Mouse (Mus musculus) midbrain, embryonic 11.5 days (tissue): Measurements from ENCODE around the gene Dffb. TPM values are rescaled to one million over a fixed set of nuclear protein-coding genes. Genes with fewer than 3 reads are reported as not detected.
A peak's percentile ranks its signal among the peaks of the same experiment; 100 is the strongest.
"Not testable (repeated sequence)": the region's sequence is repeated elsewhere in the genome, so short reads cannot be mapped to it uniquely, and the experiment has no call there.

Experiments used
- ATAC-seq: fragments of 200-750 bp; cut with Nextera tagmentation; 2 replicates; pipeline ENCODE4 v1.8.0; 2017; ENCODE audit warnings: moderate TSS enrichment, moderate library complexity; ENCODE audit not compliant: low FRiP score
- DNase-seq: peaks from one replicate; pipeline ENCODE4 v3.0.0; 2015; ENCODE audit warnings: low spot score; ENCODE audit errors: missing footprints
- H3K27ac ChIP-seq: fragments of 300-500 bp; sonication (generic); 2 replicates; pipeline ENCODE4 v1.5.1; 2014; ENCODE audit warnings: low read depth, low read length
- H3K27me3 ChIP-seq: fragments of 300-500 bp; sonication (generic); 2 replicates; pipeline ENCODE4 v1.6.1; 2014; ENCODE audit warnings: mild to moderate bottlenecking, low read length, moderate library complexity, mixed read lengths; ENCODE audit not compliant: control insufficient read depth, insufficient read depth
- H3K36me3 ChIP-seq: fragments of 300-500 bp; sonication (generic); 2 replicates; pipeline ENCODE4 v1.6.1; 2014; ENCODE audit warnings: mild to moderate bottlenecking, low read length, moderate library complexity, mixed read lengths; ENCODE audit not compliant: control insufficient read depth, insufficient read depth
- H3K4me1 ChIP-seq: fragments of 300-500 bp; sonication (generic); 2 replicates; pipeline ENCODE4 v1.6.1; 2014; ENCODE audit warnings: low read length; ENCODE audit not compliant: control insufficient read depth, insufficient read depth
- H3K4me2 ChIP-seq: fragments of 300-500 bp; sonication (generic); 2 replicates; pipeline ENCODE4 v1.6.1; 2014; ENCODE audit warnings: mild to moderate bottlenecking, moderate library complexity
- H3K4me3 ChIP-seq: fragments of 300-500 bp; sonication (generic); 2 replicates; pipeline ENCODE4 v1.5.1; 2014; ENCODE audit warnings: low read depth, low read length
- H3K9ac ChIP-seq: fragments of 300-500 bp; sonication (generic); 2 replicates; pipeline ENCODE4 v1.6.1; 2014; ENCODE audit warnings: low read length
- H3K9me3 ChIP-seq: fragments of 300-500 bp; sonication (generic); 2 replicates; pipeline ENCODE4 v1.6.1; 2016; ENCODE audit warnings: low read length; ENCODE audit not compliant: control insufficient read depth
- WGBS: fragments of 180-500 bp; shearing (Covaris S2); extraction: QIAGEN DNeasy Blood & Tissue Kit; methylation state at CpG from one replicate; pipeline ENCODE4 v1.1.7; 2014; 5-methylcytosine and 5-hydroxymethylcytosine counted together
- polyA plus RNA-seq: library from polyadenylated mRNA; unstranded; fragments of >200 nt; fragmentation: Nextera tagmentation; extraction: Ambion mirVana; gene quantifications from 2 replicates; pipeline ENCODE4 v1.2.1, GENCODE M21; 2014

The Dffb gene
- polyA plus RNA-seq, 1 experiment from 2014 or later, result 12.0 TPM

DNA sequence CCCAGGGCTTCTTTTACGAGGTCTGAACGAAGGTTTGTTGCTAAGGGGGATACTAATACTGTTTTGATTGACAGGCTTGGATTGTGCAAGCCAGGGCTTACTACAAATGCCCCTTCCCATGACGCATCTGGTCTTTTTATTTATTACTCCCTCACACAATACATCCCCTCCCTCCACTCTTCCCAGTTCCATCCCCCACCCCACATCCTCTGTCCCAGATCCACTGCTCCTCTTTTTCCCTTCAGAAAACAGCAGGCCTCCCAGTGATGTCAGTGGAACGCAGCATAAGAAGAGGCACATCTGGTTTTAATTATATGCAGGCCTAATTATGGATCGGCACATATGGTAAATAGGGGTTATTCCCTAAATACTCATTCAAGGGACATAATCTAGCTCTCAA, 23.2 kb downstream of the Dffb start:
- Histone ChIP-seq H3K4me3 (no peak overlapping the region), H3K27me3 (no peaks in the 10 kb centered on the region), H3K4me2 (no peak overlapping the region), H3K9ac (no peak overlapping the region), H3K4me1 (no peaks in the 10 kb centered on the region; the same call in 1 of the 2 replicates), H3K27ac (no peak overlapping the region), H3K9me3 (no peaks in the 10 kb centered on the region), H3K36me3 (no peaks in the 10 kb centered on the region)
- peak; percentile 53 for DNase-seq
- 46% methylated on average over 5 of the region's 5 CpGs for WGBS
- peak; percentile 49 for ATAC-seq

DNA sequence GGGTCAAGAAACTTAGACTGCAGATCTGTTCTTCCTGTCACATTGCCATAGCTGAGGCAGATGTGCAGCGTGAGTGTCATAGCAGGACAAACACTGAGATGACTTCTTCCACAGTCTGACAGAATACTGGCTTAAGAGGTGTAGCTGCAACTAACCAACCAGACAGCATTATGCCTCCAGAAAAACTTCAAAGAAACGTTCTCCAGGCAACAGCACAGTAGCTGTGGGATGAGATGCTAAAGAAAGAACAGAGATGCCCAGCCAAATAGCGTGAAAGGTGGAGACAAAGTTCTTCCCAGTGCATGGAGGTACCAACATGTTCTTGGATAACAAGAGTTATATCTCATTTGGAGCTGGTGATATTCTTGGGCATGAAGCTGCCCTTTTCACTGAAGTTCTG, 23.8 kb downstream of the Dffb start:
- no peak overlapping the region for H3K4me3 ChIP-seq
- H3K27ac ChIP-seq, result no peak overlapping the region
- DNase-seq, result peak; percentile 75
- no peaks in the 10 kb centered on the region for H3K27me3 ChIP-seq
- H3K36me3 ChIP-seq, result no peaks in the 10 kb centered on the region
- H3K9me3 ChIP-seq, result no peaks in the 10 kb centered on the region
- no peak overlapping the region for H3K9ac ChIP-seq
- H3K4me2 ChIP-seq, result no peak overlapping the region
- 70% methylated on average over 3 of the region's 3 CpGs for WGBS
- H3K4me1 ChIP-seq, result no peaks in the 10 kb centered on the region; the same call in 1 of the 2 replicates
- no peak for ATAC-seq

DNA sequence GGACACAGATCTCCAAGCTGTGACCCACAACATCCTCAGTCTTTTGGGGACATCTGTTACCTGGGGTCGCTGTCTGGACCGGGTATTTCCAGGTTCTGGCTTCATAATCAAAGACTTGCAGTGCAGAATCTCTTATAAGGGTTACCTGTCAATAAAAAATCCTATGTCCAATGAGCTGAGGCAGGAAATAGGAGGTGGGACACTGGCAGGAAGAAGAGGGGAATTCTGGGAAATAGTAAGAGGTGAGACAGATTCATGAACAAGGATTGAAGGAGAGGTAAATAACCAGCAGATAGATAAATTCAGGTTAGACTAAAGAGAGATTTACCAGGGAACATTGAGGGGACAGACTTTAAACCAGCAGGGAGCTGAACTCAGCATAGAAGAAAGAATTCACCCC, 24.6 kb downstream of the Dffb start:
- H3K27me3 ChIP-seq, result no peaks in the 10 kb centered on the region
- H3K9me3 ChIP-seq, result no peaks in the 10 kb centered on the region
- WGBS, result 74% methylated on average over 2 of the region's 2 CpGs
- no peak overlapping the region for H3K27ac ChIP-seq
- ATAC-seq (no peak), DNase-seq (no peak)
- no peak overlapping the region for H3K4me3 ChIP-seq
- H3K4me1 ChIP-seq, result no peaks in the 10 kb centered on the region; the same call in 1 of the 2 replicates
- H3K4me2 ChIP-seq, result no peak overlapping the region
- H3K9ac ChIP-seq, result no peak overlapping the region
- no peaks in the 10 kb centered on the region for H3K36me3 ChIP-seq

DNA sequence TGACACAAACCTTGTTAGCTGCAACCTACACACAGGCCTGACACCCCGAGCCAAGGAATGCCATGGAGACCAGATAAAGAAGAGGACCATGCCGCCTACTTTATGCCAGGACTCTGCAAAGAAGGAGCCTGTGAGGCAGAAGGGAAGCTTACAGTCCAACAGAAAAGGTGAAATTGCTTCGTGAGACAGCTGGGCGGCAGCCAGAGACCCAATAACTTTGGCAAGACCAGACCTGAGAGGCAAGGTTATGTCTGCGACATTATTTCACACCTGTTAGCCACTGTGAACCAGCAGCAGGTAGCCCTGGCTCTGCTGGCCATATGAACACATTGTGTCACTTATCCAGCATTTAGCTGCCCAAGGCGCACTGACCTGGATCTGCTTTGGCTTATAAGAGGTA, 29.2 kb downstream of the Dffb start:
- ATAC-seq (no peak), DNase-seq (peak; percentile 45)
- H3K9me3 ChIP-seq, result no peaks in the 10 kb centered on the region
- WGBS, result 85% methylated on average over 6 of the region's 6 CpGs
- no peaks in the 10 kb centered on the region for H3K4me1 ChIP-seq
- H3K4me3 ChIP-seq, result no peak overlapping the region
- H3K36me3 ChIP-seq, result no peaks in the 10 kb centered on the region
- no peak overlapping the region for H3K4me2 ChIP-seq
- no peak overlapping the region for H3K27ac ChIP-seq
- no peaks in the 10 kb centered on the region for H3K27me3 ChIP-seq
- no peak overlapping the region for H3K9ac ChIP-seq

DNA sequence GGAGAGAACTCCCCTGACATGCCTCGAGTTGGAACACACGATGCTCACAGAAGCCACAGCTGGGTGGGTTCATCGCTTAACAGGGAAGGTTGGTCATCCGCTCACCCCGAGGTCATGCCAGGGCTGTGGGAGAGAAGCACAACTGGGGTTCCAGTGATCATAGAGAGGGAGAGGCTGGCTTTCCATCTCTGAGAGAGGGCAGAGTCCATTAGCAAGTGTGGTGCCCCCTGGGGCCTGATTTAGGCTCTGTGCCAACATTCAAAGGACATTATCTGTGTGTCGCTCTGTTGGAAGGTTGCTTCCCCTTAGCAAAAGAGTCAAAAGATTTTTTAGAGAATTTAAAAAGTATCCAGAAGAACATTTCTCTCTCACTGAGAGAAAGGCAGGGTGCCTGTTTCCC, 30.7 kb downstream of the Dffb start:
- no peak overlapping the region for H3K4me2 ChIP-seq
- no peak overlapping the region for H3K9ac ChIP-seq
- ATAC-seq (no peak), DNase-seq (no peak)
- H3K27ac ChIP-seq, result no peak overlapping the region
- no peaks in the 10 kb centered on the region for H3K9me3 ChIP-seq
- no peak overlapping the region for H3K4me3 ChIP-seq
- WGBS, result 56% methylated on average over 6 of the region's 6 CpGs
- no peaks in the 10 kb centered on the region for H3K4me1 ChIP-seq
- H3K27me3 ChIP-seq, result no peaks in the 10 kb centered on the region
- H3K36me3 ChIP-seq, result no peaks in the 10 kb centered on the region

DNA sequence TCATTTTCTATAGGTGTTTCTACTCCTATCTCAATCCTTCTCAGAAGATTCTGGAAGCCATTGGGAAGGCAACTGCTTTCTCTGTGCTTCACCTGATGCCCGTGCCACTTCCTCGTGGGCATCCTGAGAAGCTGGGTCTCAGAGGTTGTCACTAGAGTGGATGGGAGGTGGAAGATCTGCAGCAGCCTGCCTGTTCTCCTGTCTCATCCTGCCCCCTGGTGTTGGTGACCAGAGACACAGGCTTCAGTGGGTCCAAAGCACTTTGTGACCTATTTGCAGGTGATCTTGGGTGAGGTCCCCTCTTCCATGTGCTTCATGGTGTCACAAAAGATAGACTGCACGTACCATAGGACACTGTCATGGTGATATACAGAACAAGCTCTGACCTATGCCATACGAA, 31.7 kb downstream of the Dffb start:
- Histone ChIP-seq H3K36me3 (no peaks in the 10 kb centered on the region), H3K27ac (no peak overlapping the region), H3K27me3 (no peaks in the 10 kb centered on the region), H3K9ac (no peak overlapping the region), H3K4me2 (no peak overlapping the region), H3K9me3 (no peaks in the 10 kb centered on the region), H3K4me1 (no peaks in the 10 kb centered on the region), H3K4me3 (no peak overlapping the region)
- DNase-seq, result peak; percentile 82
- WGBS, result 68% methylated on average over 4 of the region's 4 CpGs
- ATAC-seq, result no peak

DNA sequence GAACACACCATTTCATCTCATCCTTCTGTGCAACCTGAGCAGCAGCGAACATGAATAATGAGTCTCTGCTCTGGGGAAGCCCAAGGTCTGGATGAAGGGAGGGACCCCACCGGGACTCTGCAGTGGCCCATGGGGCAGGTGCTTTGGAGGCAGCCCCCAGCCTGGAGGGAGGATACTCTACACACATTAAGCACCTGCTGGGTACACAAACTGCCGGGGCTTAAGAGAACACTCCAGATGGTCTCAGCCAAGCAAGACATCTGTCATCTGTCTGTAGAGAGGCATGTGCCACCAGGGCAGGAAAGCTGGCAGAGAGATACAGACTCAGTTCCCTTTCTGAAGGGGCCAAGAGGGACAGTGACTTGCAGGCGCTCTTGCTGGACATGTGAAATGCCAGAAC, 45.0 kb downstream of the Dffb start:
- Histone ChIP-seq H3K27me3 (no peaks in the 10 kb centered on the region), H3K4me2 (no peak overlapping the region), H3K36me3 (no peaks in the 10 kb centered on the region), H3K9ac (no peak overlapping the region), H3K4me1 (no peaks in the 10 kb centered on the region), H3K27ac (no peak overlapping the region), H3K4me3 (no peak overlapping the region), H3K9me3 (no peaks in the 10 kb centered on the region)
- 75% methylated on average over 4 of the region's 4 CpGs for WGBS
- ATAC-seq, result 0 out of 2 replicates have a peak, but pooled peaks have one; percentile 44
- peak; percentile 23 for DNase-seq

DNA sequence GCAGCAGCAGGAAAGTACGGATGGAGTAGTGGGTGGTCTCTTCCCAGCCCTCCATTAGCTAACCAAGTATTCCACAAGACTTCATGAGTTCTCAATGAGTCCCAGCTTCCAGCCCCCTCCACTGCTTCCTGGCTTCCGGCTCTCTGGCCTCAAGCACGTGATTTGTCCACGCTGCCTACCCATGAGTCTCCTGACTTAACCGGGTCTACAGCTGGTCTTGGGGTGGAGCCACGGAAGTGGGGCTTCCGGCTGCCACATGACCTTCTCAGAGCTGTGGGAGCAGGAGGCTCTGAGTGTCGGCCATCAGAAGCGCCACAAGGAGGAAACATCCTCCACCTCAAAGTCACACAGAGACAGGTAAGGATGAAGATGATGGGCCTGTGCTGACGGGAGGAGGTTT, 45.5 kb downstream of the Dffb start:
- DNase-seq, result no peak
- no peaks in the 10 kb centered on the region for H3K36me3 ChIP-seq
- H3K9me3 ChIP-seq, result no peaks in the 10 kb centered on the region
- 78% methylated on average over 10 of the region's 10 CpGs for WGBS
- no peak overlapping the region for H3K4me2 ChIP-seq
- H3K27me3 ChIP-seq, result no peaks in the 10 kb centered on the region
- H3K9ac ChIP-seq, result no peak overlapping the region
- H3K27ac ChIP-seq, result no peak overlapping the region
- no peaks in the 10 kb centered on the region for H3K4me1 ChIP-seq
- no peak overlapping the region for H3K4me3 ChIP-seq
- no peak for ATAC-seq

DNA sequence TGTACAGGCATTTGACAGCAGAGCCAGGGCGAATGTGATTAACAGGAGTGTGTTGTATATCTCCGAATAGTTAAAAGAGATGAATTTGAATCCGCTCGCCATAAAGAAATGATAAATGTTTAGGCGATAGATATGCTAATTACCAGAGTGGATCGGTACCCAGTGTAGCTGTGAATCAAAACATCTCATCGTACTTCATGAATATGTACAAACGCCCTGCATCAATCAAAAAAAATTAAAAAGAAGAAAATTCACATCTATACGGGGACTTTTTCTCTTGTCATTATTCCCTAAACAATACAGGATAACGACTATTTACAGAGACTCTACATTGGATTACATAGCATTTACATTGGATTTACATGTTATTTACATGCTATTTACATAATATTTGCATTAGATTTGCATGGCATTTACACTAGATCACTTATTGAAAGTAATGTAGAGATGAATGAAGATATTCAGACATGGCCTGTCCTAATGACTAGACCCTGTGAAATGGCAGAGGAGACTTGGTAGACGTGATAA, 46.1 kb downstream of the Dffb start:
- H3K9me3 ChIP-seq, result no peaks in the 10 kb centered on the region
- H3K36me3 ChIP-seq, result no peaks in the 10 kb centered on the region
- DNase-seq (no peak), ATAC-seq (no peak)
- H3K4me3 ChIP-seq, result no peak overlapping the region
- H3K4me1 ChIP-seq, result no peaks in the 10 kb centered on the region
- no peaks in the 10 kb centered on the region for H3K27me3 ChIP-seq
- H3K4me2 ChIP-seq, result no peak overlapping the region
- WGBS, result 76% methylated on average over 11 of the region's 11 CpGs
- H3K27ac ChIP-seq, result no peak overlapping the region
- no peak overlapping the region for H3K9ac ChIP-seq

DNA sequence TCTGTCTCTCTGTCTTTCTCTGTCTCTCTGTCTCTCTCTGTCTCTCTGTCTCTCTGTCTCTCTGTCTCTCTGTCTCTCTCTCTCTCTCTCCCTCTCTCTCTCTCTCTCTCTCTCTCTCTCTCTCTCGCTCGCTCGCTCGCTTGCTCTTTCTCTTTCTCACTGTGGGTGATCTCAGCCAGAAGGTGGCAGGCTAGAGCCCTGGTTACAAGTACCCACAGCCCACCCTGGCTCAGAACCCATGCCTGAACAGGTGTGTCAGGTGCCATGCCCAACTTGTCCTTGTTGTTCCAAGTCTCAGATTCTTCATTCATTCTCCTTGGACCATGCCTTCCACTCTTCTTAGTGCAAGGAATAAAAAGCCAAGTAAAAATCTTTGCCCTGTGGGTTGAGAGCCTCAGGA, 52.8 kb downstream of the Dffb start:
- H3K4me3 ChIP-seq, H3K9me3 ChIP-seq, ATAC-seq, H3K27me3 ChIP-seq, H3K36me3 ChIP-seq, H3K4me1 ChIP-seq, DNase-seq, H3K27ac ChIP-seq, H3K9ac ChIP-seq, H3K4me2 ChIP-seq: not testable (repeated sequence)
- WGBS, result 32% methylated on average over 4 of the region's 4 CpGs
